In the genomic region with DNA sequence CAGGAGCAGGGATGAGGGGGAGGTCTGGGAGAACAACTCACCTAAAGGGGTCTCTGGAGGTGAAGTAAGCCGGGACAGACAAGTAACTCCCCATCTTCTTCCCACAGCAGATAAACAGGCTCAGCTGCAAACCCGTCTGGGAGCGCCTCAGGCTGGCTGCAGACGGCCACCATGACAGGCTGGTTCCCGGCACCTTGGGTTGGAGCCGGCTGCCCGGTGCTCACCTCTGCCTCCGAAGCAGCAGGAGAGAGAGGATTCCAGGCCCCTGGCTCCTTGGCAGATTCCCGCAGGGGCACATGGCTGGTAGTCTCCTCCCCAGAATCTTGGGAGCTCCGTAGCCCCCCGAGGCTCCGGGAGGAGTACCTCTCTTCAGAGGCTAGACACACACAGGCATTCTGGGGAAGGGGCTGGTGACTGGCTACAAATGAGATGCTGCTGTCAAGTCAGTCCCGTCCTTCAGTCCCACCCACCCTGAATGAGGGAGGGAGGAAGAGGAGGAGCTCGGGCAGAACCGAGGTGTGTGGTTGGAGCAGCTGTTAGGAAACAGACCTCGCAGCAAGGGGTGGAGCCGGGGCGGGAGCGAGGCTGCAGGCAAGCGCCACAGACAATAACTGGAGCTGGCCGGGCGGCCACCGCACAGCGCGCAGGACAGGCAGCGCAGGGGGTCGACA, we compare ENCODE assay signal across 1 mouse cellular context.
TF ChIP-seq lines count a peak whose summit lies in the region.

No protein-coding gene starts in this region.

TF ChIP-seq in CH12.LX, 34 proteins besides CTCF, POLR2A, EP300 and RAD21:
- TF ChIP-seq NELFE (IDR thresholded peaks at IDR 0.05; ENCODE audit: low read depth, low read length) (no peak), ZMIZ1 (IDR thresholded peaks at IDR 0.05; ENCODE audit: low read depth, low read length) (no peak), ZKSCAN1 (IDR thresholded peaks at IDR 0.05; ENCODE audit: borderline replicate concordance, low read depth, low read length) (no peak), UBTF (IDR thresholded peaks at IDR 0.05; ENCODE audit: low read depth, low read length) (no peak), TBP (conservative IDR thresholded peaks at IDR 0.05; ENCODE audit: low read depth, low read length) (no peak), MAX (IDR thresholded peaks at IDR 0.05; ENCODE audit: low read length) (no peak), NRF1 (IDR thresholded peaks at IDR 0.05; ENCODE audit: low read depth, low read length) (no peak), POLR2AphosphoS2 (IDR thresholded peaks at IDR 0.05; ENCODE audit: low read depth, low read length) (no peak), CHD1 (IDR thresholded peaks at IDR 0.05; ENCODE audit: low read depth, low read length) (no peak), JUND (conservative IDR thresholded peaks at IDR 0.05; ENCODE audit: low read depth, low read length) (no peak), GABPA (IDR thresholded peaks at IDR 0.05; ENCODE audit: insufficient replicate concordance, low read depth, low read length) (no peak), CHD2 (IDR thresholded peaks at IDR 0.05; ENCODE audit: low read length) (no peak), PAX5 (IDR thresholded peaks at IDR 0.05; ENCODE audit: low read length) (no peak), ELF1 (IDR thresholded peaks at IDR 0.05; ENCODE audit: low read depth, low read length) (no peak), MYC (IDR thresholded peaks at IDR 0.05; ENCODE audit: low read depth, low read length) (no peak), SMC3 (IDR thresholded peaks at IDR 0.05; ENCODE audit: low read depth, low read length) (no peak), HCFC1 (IDR thresholded peaks at IDR 0.05; ENCODE audit: low read depth, low read length) (no peak), ZNF384 (IDR thresholded peaks at IDR 0.05; ENCODE audit: low read depth, low read length) (no peak), RCOR1 (conservative IDR thresholded peaks at IDR 0.05; ENCODE audit: low read depth, low read length) (no peak)
TF ChIP-seq in CH12.LX: peak in this region for 0.
